Mouse (Mus musculus) right cerebral cortex, postnatal 10 days (tissue): Measurements from ENCODE around the gene Lbr.

Experiments
- DNase-seq, 2 experiments: peaks; one replicate each; pipeline ENCODE4 v3.0.0; 2021; ENCODE audit warnings: low spot score in 2 of 2

Lbr gene

DNA sequence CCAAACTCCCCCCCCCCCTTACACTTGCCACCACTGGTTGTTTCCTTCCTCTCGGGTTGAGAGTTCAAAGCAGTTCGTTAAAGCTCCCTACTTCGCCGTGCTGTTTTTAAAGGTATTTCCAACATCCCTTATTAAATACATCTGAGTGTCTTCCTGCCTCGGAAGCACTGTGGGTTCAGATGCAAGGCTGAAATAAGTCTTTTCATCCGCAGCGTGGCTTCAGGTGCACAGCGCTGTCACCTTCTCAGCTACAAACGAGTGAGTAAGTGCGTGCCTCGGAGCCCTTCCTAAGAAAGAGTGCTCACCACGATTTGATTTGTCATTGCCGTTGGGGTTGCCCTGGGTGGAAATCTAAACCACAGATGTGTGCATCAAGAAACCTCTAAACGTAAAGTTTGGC is at the start of gene Lbr:
Lbr (minus strand) TSS at position 266 of the 400 bp plus-strand sequence.
- no peak for DNase-seq

DNA sequence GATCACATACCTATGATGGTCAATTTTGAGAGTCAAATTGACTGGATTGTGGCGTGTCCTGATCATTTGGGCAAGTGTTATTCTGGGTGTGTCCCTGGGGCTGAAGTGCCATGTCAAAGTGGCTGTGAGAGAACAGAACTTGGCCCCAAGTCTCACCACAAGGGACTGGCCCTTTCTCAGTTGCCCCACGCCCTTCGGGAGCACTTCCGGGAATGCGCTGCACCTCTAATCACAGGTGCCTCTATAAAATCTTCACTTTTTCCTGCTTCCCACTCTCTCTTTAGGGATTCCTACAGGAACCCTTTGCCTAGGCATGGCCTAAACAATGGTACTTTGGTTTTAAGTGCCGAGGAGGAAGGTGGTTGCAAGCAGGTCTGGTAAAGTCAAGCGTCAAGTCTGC is 46.8 kb upstream of the Lbr start:
- no peak for DNase-seq

DNA sequence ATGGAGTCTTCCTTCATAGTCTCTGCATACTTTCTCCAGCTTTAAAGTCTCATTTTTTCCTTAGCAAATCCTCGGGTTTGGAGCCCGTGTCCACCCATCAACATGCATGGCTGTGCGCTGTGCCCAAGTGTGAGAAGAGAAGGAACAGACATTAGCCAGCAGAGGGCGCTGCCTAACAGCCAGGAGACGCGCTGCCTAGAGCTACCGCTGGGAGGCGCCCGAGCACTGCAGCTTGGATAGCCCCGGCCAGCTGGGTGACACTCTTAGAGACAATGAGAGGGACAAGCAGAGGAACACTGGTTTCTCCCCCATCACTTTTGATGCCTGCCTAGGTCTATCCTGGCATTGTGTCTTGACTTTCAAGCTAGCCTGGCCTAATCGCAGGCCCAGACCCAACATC is 46.0 kb upstream of the Lbr start:
- peak; percentile 85 to 91 for DNase-seq

DNA sequence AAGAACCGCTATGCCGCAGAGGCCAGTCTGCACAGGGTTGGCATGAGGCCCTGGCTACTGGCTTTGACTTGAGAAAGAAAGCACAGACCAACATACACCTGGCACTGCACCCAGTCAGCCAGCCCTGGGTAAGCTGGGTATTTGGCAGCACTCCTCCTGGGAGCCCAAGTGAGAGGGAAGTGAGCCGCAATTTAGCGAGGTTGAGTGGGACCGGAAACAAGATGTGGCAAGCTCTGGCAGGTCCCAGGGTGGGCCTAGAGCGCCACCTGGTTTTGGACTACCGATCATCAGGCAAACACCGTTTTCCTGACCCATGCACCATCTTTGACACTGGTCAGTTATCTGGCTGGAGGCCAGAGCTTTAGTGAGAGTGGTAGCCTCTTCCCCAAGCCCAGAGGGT is 38.7 kb upstream of the Lbr start:
- peak; percentile 75 to 77 for DNase-seq

DNA sequence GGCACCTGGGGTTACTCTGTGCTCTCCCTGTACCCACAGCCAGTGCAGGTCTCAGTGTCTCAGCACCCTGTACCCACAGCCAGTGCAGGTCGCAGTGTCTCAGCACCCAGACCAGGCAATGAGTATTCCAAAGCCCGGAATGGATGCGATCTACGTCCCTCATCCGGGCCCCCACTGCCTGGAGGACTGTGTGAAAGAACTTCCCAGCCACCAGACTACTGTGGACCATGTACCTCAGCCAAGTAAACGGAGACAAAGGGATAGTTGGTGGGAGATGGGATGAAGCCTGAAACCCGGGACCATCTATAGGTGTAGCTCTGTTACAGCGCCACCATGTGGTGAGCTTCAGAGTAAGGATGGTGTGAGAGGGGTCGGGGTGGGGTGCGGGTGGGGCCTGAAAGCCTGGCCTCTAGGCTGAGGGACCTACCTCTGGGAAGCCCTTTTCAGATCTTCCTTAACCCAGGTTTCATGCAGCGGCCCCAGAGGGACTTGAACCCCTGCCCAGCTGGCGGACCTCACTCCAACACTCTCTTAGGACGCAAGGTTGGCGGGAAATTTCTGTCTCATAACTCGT is 38.0 kb upstream of the Lbr start:
- DNase-seq, result no peak

DNA sequence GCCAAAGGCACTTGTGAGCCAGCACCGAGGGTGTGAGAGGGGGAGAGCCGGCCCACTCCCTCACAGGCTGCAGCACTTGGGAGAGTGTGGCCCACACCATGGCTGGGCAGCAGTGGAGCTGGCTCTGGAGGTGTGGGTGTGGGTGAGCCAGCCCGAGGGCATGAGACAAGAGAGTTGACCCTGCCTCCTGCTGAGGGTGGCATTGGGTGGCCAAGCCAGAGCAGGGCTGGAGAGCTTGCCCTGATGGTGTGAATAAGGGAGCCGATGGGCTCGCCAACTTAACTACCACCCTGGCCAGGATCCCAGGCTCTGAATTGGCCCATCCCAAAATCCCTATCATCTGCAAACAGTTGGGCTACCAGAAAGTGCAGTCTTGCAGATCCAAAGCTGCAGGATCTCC is 35.6 kb upstream of the Lbr start:
- peak in 1 of 2 experiments; percentile 39 for DNase-seq

DNA sequence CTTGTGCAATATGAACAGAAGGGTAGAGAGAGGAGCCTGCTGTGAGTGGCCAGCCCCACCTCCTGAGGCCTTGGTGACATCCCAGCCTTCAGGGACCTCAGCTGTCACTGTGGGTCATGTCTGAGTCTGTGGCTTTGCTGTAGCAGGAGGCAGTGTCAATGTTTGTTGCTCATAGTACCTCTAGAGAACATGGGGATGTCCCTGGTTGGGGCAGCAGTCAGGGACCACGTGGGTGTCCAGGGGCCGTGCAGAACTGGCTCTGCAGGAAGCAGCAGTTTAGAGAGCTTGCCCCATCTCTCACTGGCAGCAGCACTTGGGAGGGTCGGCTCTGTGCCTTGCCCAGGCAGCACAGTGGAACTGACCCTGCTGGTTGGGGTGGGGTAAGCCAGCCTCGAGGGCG is 34.2 kb upstream of the Lbr start:
- DNase-seq, result no peak

DNA sequence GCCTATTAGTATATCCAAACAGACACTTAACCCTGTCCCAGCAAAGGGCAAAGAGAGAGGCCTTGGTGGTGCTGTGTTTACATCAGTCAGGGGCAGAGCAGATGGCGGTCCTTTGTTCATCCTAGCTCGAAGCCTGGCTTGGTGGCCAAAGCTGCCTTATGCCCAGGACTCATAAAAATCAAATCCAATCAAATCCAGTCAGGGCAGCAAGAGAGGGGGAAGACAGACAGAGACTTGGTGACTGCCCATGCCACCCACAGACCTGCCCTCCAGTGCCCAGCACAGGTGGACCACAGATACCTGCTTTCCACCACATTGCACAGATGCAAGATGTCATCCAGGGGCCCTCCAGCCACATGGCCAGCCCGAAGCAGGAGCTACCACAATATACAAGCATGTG is 33.8 kb upstream of the Lbr start:
- DNase-seq, result no peak

DNA sequence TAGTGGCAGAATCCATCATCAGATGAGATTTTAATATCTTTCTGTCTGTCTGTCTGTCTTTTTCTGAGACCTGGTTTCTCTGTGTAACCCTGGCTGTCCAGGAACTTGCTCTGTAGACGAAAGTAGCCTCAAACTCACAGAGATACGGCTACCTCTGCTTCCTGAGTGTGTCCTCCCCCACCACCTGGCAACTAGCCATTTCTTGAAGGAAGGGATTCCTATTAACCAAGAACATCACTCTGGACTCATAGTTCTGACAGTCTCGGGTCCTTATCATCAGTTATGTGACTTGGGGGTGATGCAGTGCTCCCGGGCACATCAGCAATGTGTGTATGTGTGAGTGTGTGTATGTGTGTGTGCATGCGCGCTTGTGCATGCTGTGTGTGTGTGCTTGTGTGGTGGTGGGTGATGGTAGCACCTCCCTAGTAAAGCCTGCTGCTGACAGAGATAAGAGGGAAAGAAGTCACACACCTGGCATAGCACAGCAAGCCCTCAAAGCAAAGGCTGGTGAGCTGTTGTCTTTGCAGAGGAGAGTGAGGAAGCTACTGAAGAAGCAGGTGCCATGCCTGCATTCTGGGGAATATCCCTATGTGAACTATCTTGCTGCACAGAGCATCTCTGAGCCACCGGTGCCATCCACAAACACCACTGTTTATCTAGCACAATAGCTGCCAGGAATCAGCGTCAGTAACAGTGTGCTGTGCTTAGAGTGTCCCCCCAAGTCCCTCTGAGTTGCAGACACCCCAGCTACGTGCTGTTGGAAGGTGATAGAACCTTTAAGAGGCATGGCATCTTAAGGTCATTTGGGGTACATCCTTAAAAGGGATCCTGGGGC is 30.5 kb upstream of the Lbr start:
- no peak for DNase-seq

DNA sequence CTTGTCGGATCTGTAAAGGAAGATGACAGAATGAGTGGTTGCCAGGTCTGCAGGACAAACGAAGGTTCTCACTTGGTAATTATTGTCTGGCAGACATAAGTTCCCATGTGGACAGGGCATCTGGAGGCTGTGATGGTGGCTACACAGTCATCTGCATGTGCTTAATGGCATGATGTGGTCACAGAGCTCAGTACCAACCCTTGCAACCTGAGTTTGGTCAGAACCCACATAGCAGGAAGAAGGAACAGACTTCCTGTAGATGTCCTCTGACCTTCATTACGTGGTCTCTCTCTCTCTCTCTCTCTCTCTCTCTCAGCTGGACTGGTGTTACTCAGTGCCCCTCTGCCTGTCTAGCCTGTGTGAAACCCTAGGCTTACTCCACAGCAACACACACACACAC is 29.8 kb upstream of the Lbr start:
- DNase-seq, result no peak

DNA sequence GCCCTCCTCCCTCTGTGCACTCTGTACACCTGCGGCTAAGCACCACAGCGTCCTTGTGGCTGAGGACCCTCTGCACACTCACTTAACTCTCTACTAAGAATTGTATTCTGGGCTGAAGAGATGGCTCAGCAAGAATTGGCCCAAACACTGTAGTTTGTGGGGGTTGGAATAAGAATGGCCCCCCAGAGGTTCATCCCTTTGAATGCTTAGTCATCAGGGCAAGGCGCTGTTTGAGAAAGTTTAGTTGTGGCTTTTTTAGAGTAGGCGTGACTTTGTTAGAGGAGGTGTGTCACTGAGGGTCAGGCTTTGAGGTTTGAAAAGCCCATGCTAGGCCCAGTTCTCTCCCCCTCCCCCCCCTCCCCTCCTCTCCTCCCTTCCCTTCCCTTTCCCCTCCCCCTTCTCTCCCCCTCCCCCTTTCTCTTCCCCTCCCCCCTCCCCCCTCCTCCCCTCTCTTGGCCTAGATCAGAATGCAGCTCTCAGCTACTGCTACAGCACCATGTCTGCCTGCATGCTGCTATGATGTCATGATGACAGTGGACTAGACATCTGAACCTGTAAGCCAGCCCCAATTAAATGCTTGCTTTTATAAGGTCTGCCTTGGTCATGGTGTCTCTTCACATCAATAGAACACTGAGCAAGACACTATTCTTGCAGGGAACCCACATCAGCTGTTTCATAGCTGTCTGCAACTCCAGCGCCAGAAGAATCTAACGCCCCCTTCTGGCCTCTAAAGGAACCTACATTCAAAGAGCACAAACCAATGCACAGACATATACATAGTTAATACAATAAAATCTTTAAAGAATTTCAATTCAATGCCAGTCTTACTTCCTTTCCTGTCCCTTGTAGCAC is 23.8 kb upstream of the Lbr start:
- DNase-seq, result no peak

DNA sequence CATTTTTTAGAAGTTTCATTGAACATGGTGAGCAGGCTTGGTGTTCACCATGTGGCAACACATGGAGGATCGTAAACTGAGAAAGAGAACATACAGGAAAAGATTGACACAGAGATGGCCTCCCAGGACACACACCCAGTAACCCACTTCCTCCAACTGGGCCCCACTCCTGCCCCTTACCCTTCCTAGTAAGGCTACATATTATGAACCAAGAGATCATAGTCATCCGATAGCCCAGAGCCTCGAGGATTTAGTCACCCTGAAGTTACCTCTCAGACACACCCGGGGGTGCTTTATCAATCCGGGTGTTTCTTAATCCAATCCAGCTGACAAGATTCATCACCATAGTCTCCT is 23.0 kb upstream of the Lbr start:
- no peak for DNase-seq

DNA sequence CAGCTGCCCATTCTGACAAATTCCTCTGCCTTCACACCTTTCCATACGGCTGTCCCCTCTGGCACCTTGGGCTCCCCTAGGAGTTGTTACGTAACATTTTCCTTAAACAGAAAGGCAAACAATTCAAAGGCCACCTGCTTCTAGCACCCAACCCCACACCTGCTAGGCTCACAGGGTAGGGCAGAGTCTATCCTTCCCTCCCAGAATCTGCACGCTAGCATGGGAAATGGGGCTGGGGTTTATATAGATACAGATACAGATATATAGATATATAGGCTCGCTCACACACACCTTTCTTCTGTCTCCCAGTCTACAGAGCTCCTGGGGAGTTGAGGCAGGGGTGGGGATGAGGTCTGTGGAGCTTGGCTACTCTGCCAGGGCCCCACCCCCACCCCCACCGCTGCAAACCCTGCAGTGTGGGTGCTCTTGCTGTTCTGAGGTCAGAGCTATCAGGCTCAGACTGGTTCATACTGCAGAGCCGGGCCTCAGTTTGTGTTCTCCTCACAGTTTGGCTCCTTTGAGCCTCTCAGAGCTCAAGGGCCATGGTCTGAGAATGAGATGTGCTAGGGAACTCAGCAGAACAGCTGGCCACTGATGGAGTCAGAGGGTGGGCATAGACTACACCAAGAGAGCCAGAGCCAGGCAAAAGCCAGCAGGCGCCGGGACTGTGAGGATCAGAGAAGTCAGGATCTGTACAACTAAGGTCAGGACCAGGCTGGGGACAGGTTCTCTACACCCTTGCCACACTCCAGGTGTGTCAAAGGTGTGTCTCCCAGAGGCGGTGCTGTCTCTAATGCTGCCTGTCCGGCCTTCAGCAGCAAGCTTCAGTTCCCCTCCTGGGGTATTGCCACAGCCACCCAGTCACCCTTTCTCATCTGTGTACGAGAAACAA is 22.4 kb upstream of the Lbr start:
- no peak for DNase-seq

DNA sequence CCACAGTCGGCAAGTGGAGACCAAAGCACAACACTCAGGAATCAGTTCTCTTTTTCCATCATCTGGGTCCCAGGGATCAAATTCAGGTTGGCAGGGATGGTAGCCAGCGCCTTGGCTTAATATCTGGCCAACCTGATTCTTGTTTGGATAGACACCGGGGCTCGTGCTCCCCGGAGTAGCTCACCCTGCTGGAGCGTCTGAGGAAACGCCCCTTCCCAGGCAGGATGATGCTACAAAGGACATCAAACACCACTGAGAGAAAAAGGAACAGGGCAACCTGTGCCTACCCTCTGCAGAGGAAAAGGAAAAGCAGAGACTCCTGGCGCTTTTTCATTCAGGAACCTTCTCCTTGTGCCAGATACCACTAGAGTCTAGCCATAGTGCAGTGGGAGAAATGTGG is 20.6 kb upstream of the Lbr start:
- DNase-seq, result no peak

DNA sequence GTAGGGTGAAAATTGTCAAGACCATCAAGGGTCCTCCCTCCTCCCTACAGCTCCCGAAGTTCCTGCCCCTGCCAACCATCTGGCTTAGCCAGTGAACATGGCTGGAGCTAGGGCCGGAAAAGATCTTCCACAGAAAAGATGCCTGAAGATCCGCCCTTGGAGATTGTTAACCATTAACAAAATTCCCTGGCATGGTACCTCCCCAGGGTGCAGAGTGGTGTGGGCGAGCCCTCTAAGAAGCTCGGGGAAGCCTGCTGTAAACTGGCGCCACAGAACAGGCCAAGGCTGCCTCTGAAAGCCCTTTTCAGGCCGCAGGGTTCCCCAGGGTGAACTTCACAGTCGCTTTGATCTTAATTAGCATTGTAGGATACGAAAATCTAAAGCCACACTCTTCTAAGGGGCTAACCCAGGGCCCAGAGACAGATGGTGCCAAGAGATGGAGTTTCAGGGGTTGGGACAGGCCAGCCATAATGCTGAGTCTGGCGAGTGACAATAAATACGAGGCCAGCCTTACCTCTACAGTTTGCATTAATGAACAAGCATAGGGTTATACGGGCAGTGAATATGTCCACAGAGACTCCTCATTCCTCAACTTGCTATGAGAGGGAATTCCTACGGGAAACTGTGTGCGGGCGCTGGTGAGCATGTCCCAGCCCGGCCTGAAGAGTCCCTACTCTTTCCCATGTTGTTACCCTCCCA is 20.0 kb upstream of the Lbr start:
- DNase-seq, result no peak

DNA sequence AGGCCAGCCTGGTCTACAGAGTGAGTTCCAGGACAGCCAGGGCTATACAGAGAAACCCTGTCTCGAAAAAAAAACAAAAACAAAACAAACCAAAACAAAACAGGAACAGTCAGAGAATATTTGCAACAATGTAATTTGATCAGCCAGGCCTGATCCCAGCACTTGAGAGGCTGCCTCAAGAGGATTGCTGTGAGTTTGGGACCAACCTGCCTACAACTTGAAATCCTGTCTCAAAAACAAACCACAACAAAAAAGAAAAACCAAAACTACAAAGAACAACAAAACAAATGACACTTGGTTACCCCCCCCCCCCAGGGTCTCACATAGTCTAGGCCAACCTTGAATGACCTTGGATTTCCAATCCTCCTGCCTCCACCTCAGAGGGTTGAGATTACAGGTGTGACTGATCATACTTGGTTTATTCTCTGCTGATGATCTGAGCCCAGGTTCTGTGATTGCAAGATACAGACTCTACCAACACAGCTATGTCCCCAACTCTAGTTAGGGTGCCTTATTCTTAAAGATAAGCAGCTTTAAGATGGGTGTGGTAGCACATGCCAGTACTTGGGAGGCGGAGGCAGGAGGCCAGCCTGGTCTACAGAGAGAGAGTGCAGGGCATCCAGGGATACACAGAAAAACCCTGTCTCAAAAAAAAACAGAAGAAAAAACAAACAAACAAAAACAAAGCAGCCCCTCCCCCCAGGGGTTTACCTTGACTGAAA is 18.5 kb upstream of the Lbr start:
- DNase-seq, result no peak

DNA sequence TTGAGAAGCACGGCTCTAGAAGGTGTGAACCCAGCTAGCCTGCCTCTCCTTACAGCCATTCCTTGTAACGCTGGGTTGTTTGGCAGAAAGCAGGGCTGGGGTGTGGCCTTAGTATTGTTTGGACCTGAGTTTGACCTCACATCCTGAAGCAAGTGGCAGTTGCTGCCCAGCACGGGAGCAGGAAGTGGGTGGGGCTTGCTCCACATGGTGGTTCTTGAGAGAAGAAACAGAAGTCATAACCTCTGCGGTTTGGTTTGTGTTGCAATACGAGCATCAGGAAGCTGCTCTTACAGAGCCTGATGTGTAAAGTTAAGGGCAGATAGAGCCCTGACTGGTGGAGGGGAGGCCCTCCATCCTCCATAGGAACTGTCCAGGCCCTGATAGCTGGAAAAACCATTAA is 17.8 kb upstream of the Lbr start:
- DNase-seq, result peak in 1 of 2 experiments; percentile 37

DNA sequence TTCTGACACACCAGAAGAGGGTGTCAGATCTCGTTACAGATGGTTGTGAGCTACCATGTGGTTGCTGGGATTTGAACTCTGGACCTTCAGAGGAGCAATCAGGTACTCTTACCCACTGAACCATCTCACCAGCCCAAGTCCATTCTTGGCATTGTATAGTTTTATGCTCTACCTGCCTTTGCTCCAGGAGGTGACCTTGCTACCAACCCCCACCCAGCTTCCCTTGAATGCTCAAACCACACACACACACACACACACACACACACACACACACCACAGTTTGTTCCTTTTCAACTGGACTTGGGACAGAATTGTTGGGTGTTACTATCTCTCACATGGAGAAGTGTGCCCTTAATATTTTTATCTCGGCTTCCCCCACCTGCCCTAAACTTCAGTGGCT is 13.5 kb upstream of the Lbr start:
- DNase-seq, result no peak

DNA sequence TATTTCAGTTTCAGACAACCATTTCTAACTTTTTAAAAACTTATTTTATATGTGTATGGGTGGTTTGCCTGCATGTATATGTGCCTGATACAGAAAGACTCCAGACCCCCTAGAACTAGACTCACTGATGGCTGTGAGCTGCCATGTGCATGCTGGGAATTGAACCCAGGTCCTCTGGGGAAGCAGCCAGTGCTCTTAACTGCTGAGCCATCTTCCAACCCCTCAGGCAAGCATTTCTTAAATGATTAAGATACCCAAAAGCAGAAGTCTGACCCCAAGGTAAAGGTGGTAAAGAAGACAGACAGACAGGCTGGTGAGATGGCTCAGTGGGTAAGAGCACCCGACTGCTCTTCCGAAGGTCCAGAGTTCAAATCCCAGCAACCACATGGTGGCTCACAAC is 12.0 kb upstream of the Lbr start:
- DNase-seq, result no peak

DNA sequence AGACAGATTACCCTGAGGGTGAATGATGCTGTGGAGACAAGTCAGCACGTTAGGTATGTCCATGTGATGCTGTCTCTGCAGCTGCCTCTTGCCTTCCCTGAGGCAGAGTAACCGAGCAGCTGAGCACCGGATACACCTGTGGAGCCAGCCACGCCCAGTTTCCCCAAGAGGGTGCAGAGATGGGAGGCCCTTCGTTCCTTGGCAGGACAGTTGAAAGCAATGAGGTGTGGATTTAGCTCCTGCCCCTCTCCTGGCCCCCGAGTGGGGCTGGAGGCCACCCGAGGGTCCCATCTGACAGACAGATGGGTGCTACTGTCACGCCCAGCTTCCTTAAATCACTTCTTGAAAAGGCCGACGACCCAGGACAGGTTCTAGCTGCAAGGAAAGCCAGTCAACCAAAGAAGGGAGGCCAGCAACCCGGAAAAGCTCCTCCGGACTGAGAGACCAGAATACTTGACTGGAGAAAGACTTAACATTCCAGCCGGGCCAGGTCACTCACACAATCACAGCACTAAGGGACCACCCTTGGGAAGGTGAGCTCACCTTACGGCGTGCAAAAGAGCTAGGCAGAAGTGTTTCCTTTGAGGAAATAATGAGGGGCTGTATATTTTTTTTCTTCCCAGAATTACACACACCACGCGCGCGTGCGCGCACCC is 10.4 kb upstream of the Lbr start:
- no peak for DNase-seq
